Mouse (Mus musculus): ENCODE measurements around the gene Hps4. TPM values are rescaled to one million over a fixed set of nuclear protein-coding genes. Genes with fewer than 3 reads are reported as not detected.
A peak's percentile ranks its signal among the peaks of the same experiment; 100 is the strongest.
"Not testable (repeated sequence)": the region's sequence is repeated elsewhere in the genome, so short reads cannot be mapped to it uniquely, and the experiment has no call there.

Hps4 gene
- total RNA-seq, 2 experiments from 2014 or later, result 30.3 to 37.5 TPM

DNA sequence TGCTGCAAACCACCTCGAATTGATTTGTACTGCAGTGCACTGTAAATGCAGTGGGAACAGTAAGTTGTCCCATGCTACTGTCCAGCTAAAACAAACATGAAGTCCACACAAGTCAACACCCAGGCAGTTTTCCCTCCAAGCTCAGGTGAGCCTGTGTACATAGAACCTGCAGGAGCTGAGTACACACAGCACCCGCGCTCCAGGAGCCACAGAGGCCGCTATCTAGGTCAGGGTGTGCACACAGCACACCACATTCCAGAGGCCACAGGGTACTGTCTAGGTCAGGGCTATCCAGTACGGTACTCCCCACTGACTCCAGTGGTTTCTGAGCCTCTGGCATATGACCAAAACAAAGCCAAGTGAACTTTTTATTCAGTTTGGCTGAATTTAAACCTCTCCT lies 40.6 kb upstream of the Hps4 start:
- no peak for DNase-seq (ENCODE audit: low spot score in 2 of 2)
- Histone ChIP-seq H3K27ac (peak overlapping the region; percentile 75; the same call in 1 of the 2 replicates), H3K4me3 (no peak overlapping the region)
- TF ChIP-seq CTCF (conservative IDR thresholded peaks at IDR 0.05), result no peak

DNA sequence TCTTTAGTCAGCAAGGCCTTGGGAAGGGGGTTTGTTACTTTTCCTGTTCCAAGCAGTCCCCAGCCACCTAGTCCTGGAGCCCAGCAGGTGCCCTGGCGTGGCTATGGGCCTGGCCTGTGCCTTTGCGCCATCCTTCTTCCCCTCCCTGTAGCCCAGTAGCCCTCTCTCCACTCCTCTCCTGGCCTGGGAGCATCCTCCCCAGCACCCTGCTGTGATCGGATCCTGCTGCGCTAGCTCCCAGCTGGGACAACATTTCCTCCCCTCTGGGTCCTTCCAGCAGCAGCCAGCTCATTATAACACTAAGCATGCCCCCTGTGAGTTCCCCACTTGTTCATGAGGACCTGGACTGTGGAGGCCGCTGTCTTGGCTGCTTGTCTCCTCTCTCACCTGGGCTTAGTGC lies 37.0 kb upstream of the Hps4 start:
- no peak for DNase-seq (ENCODE audit: low spot score in 2 of 2)
- H3K4me3 ChIP-seq, result no peak overlapping the region
- H3K27ac ChIP-seq, result peak overlapping the region; percentile 69
- TF ChIP-seq CTCF (conservative IDR thresholded peaks at IDR 0.05), result no peak

DNA sequence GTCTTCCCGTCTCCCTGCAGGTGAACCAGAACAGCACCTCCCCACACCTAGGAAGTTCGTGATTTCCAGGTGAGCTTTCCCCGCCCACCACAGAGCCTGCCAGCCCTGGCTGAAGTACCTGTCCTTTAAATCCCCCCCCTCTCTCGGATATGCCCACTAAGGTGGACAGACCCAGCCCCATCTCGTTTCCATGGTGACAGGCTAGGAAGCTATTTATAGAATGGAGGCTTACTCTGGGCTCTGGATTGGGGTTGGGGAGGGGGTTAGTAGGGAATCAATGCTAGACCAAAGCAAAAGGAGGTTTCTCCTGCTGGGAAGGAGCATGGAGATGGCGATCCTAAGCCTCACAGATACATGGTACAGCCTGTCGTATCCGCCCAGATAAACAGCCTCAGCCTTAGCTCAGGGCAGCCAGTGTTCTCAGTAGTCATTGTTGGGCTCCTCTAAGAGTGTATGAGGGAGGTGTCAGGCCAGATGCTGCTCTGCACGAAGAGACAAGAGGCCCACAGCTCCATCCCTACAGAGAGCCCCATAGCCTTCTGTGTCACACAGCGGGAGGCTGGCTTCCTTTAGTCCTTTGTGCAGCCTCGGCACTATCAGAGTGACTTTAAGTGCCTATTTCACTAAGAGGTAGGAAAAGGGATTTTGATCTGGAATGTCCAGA lies 29.5 kb upstream of the Hps4 start:
- DNase-seq (ENCODE audit: low spot score in 2 of 2), result no peak
- H3K27ac ChIP-seq, result peak overlapping the region; percentile 71
- TF ChIP-seq CTCF (conservative IDR thresholded peaks at IDR 0.05), result no peak

DNA sequence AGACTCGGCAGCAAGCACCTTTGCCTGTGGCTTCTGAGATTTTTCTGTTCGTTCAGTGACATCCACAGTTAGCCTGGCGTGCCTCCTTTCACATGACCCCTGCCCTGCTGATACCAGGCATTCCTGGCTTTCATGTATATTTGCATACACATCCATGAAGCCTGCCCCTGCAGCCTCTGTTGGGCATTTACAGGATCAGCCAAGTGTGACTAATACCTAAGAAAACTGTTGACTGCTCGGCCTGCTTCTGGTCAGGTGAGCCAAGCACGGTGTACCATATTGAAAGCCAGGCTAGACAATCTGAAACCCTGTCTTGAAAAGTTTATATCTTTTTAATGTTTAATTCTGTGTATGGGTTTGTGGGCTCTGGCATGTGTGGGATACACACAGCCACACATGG lies 26.4 kb upstream of the Hps4 start:
- TF ChIP-seq CTCF (conservative IDR thresholded peaks at IDR 0.05), result no peak
- no peak for DNase-seq (ENCODE audit: low spot score in 2 of 2)
- Histone ChIP-seq H3K4me3 (no peak overlapping the region), H3K27ac (no peak overlapping the region)

More for the DNA sequence above, 29.5 kb upstream of the Hps4 start:
- no peak overlapping the region for H3K4me3 ChIP-seq

DNA sequence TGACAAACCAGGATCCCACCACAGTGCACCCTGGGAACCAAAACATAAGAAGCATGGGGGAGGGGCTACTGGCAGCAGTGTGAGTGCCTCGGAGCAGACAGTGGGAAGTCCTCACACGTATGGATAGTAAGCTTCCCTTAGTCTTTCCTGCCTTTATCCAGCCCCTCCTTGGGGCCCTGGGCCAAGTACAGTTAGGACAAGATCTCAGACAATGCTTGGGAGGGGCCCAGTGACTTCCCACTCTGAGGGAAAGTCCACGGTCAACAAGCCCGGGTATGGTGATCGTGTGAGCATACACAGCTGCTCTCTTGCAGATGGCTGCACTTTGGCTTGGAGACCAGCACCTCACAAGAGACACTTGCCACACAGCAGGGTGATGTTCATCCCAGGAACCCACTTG lies 25.6 kb upstream of the Hps4 start:
- no peak for DNase-seq (ENCODE audit: low spot score in 2 of 2)
- no peak for TF ChIP-seq CTCF (conservative IDR thresholded peaks at IDR 0.05)
- Histone ChIP-seq H3K27ac (no peak overlapping the region), H3K4me3 (no peak overlapping the region)

DNA sequence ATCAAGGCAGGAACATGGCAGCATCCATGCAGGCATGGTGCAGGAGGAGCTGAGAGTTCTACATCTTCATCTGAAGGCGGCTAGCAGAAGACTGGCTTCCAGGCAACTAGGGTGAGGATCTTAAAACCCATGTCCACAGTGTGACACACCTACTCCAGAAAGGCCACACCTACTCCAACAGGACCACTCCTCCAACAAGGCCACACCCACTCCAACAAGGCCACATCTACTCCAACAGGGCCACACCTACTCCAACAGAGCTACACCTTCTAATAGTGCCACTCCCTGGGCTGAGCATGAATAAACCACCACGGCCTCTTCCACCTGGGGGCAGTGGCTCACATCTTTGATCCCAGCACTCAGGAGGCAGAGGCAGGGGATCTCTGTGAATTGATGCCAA lies 23.5 kb upstream of the Hps4 start:
- DNase-seq (ENCODE audit: low spot score in 2 of 2); H3K4me3 ChIP-seq: not testable (repeated sequence)
- peak overlapping the region; percentile 85 for H3K27ac ChIP-seq

DNA sequence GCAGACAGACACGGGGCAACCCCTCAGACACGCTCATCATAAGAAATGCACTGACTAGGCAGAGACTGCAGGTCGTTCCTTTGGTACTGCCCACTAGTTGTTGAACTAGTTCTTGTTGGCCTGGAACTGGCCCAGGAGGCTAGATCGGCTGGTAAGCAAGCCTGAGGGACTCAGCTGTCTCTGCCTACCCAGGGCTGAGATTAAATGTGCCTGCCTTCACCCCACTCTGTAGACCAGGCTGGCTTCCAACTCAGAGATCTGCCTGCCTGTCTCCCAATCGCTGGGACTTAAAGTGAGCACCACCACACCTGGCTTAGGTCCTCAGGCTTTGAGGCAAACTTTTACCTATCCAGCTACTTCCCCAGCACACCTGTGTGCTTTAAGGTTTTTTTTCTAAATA lies 22.5 kb upstream of the Hps4 start:
- no peak for DNase-seq (ENCODE audit: low spot score in 2 of 2)
- TF ChIP-seq CTCF (conservative IDR thresholded peaks at IDR 0.05), result no peak
- Histone ChIP-seq H3K27ac (peak overlapping the region; percentile 85), H3K4me3 (no peak overlapping the region)

DNA sequence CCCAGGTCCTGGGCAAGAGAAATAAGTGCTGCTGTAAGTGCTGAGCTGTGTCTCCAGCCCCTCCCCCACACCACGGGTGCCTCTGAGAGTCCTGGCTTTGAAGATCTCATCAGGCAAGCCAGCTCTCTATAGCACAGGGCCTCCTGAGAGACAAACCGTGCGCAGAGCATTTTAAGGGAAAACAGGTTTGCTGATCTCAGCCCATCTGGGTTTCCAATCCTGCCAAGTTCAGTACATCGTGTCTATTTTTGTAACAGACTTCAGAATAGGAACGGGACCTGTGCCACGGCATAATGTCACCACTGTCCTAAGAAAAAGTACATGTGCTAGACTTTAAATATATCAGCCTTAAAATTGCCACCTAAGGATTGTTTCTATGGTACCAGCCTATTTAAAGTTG lies 21.9 kb upstream of the Hps4 start:
- DNase-seq (ENCODE audit: low spot score in 2 of 2), result peak; percentile 81 to 87
- Histone ChIP-seq H3K4me3 (no peak overlapping the region), H3K27ac (peak overlapping the region; percentile 85)
- TF ChIP-seq CTCF (conservative IDR thresholded peaks at IDR 0.05), result no peak

DNA sequence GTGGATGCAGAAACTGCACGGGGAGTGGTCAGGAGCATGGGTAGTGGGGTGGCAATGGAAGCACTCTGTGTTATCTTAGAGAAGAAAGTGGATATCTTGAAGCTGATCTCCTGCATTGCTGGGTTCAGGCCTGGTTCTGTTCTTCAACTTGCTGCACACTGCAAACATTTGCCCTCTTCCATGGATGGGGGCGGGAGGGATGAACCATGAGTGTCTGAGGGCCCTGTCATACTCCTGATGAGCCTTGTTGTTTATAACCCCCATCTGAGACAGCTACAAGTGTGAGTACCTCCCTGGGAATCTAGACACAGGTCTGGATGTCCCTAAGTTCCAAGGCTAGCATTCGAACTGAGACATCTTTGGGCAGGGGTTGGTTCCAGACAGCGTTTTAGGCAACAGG lies 21.5 kb upstream of the Hps4 start:
- no peak overlapping the region for H3K4me3 ChIP-seq
- no peak for DNase-seq (ENCODE audit: low spot score in 2 of 2)
- TF ChIP-seq CTCF (conservative IDR thresholded peaks at IDR 0.05), result no peak
- peak overlapping the region; percentile 85 for H3K27ac ChIP-seq

DNA sequence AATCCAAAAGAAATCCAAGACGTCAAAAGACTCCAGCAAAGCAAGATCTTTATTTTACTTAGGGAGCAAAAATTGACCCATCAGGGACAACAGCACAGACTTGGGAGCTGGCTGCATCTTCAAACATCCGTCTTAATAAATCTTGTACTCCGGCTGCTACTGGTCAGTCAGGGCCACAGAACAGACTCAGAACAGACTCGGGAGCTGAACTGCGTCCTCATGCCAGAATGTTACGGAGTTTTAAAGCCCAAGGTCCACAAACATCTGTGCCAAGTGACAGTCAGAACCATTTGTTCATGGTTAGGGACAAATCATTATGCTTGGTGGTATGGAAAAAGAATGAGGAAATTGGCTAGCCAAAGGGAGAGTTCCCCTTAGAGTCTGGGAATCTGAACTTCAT lies 19.6 kb upstream of the Hps4 start:
- Histone ChIP-seq H3K27ac (no peak overlapping the region), H3K4me3 (no peak overlapping the region)
- no peak for TF ChIP-seq CTCF (conservative IDR thresholded peaks at IDR 0.05)
- no peak for DNase-seq (ENCODE audit: low spot score in 2 of 2)

DNA sequence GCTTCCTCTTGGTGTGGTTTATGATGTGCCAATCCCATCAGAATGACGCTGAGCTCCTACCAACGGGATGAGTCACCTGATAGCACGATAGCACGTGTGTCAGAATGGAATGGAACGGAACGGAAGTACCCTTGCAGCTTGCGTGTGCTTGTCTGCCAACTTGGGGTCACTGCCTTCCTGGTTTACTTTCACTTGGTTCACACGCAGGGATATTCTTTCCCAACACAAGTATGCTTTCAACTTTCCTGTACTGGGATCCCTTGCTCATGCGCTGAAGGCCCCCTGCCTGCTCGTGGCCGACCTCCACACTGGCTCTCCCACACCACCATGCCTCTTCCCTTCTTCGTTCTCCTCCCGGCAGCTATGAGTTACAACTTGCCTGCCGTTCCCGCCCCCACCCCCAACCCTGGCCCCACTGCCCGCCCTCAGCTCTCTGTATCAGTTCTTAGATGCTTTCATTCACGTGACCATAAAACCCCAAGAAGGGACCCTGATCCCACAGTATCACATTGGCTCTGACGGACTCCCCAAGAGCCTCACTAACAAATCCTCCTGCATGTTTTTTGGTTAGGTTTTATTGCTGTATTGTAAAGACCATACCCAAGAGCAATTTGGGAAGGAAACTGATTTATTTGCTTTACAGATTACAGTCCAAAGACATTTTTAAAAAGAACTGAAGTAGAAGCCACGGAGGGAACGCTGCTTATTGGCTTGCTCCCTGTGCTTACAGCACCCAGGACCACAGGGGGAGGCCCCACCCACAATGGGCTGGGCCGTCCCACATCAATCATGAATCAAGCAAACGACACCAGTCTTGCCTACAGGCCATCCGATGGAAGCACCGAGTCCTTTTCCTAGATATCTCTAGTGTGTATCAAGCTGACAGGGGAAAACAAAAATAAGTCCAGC lies 18.0 kb upstream of the Hps4 start:
- no peak overlapping the region for H3K4me3 ChIP-seq
- no peak for DNase-seq (ENCODE audit: low spot score in 2 of 2)
- peak overlapping the region; percentile 95; the same call in 1 of the 2 replicates for H3K27ac ChIP-seq
- no peak for TF ChIP-seq CTCF (conservative IDR thresholded peaks at IDR 0.05)

DNA sequence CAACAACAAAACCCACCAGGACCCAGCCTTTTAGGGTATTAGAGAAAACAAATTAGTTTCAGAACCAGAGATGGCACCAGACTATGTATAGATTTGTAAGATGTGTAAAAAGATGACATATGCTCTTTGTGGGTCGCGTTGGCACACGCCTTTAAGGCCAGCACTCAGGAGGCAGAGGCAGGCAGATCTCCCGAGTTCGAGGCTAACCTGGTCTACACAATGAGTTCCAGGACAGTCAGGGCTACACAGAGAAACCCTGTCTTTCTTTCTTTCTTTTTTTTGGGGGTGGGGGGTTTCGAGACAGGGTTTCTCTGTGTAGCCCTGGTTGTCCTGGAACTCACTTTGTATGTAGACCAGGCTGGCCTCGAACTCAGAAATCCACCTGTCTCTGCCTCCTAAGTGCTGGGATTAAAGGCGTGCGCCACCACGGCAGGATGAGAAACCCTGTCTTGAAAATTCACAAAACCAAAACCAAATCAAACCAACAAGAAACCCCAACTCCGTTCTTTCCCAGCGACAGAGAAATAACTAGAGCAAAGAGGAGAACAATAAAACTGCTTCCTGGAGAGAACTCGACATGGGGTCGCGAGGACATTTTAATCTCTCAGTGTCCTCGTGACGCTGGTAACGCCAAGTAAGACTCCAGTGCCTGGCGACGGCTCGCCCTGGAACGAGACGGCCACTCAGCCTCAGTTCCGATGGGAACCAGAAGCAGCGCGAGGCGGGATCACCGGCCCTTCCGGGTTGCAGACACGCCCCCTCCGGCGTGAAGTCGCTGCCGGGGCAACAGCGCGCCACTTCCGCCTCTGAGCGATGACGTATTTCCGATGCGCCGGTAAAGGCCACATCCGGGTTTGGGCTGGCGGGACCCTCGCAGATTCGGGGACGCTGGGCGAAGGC lies 17.1 kb upstream of the Hps4 start, which contains the start of gene Tfip11:
Gene Tfip11 (plus strand): TSS at position 813 of the 900 bp plus-strand sequence.
- H3K4me3 ChIP-seq, result peak within 1 kb of the TSS; percentile 91
- peak; percentile 96 to 97 for DNase-seq (ENCODE audit: low spot score in 2 of 2)
- TF ChIP-seq CTCF (conservative IDR thresholded peaks at IDR 0.05), result peak; percentile 58
- H3K27ac ChIP-seq, result peak within 1 kb of the TSS; percentile 95

Measured in layer of hippocampus, adult 2 months (tissue).